Mouse (Mus musculus) cerebellum, postnatal 14 days (tissue): ENCODE measurements around the gene Spag7.

Source experiments
- DNase-seq, 2 experiments: peaks; one replicate each; pipeline ENCODE4 v3.0.0; 2021; ENCODE audit warnings: mixed read lengths in 2 of 2

The Spag7 gene

GRCm38 (mm10) chr11:70639976-70640375 is 29.2 kb downstream of the Spag7 start:
- no peak for DNase-seq

- no peak for DNase-seq
Observed at GRCm38 (mm10) chr11:70638714-70639278, 30.4 kb downstream of the Spag7 start, which contains the start of gene Gp1ba. Gene Gp1ba, plus strand, starts transcription at chr11:70639122.

- DNase-seq, result no peak
Observed at GRCm38 (mm10) chr11:70638293-70638692, 30.9 kb downstream of the Spag7 start.

GRCm38 (mm10) chr11:70637764-70638163 is 31.5 kb downstream of the Spag7 start:
- DNase-seq, result no peak

GRCm38 (mm10) chr11:70635601-70636000 is 33.6 kb downstream of the Spag7 start:
- no peak for DNase-seq

GRCm38 (mm10) chr11:70630129-70630528 is 39.1 kb downstream of the Spag7 start:
- DNase-seq, result no peak

- DNase-seq, result no peak
Observed at GRCm38 (mm10) chr11:70629557-70629956, 39.7 kb downstream of the Spag7 start.

- no peak for DNase-seq
Observed at GRCm38 (mm10) chr11:70628431-70628830, 40.8 kb downstream of the Spag7 start.

GRCm38 (mm10) chr11:70626877-70627276 is 42.3 kb downstream of the Spag7 start:
- DNase-seq, result no peak

- DNase-seq, result peak; percentile 56 to 80
Observed at GRCm38 (mm10) chr11:70625473-70625872, 43.7 kb downstream of the Spag7 start.

GRCm38 (mm10) chr11:70623053-70623742 is 46.0 kb downstream of the Spag7 start:
- no peak for DNase-seq

GRCm38 (mm10) chr11:70621972-70622814 is 47.0 kb downstream of the Spag7 start:
- no peak for DNase-seq

- DNase-seq, result no peak
Observed at GRCm38 (mm10) chr11:70619101-70619500, 50.1 kb downstream of the Spag7 start, which contains the start of gene Chrne. Gene Chrne, minus strand, starts transcription at chr11:70619216.

GRCm38 (mm10) chr11:70615516-70616093 is 53.6 kb downstream of the Spag7 start, which contains the start of gene 4930544D05Rik:
Gene 4930544D05Rik, plus strand, starts transcription at chr11:70615848.
- DNase-seq, result peak; percentile 30 to 49

GRCm38 (mm10) chr11:70615074-70615473 is 54.1 kb downstream of the Spag7 start:
- peak; percentile 42 to 46 for DNase-seq
